Comparison of ENCODE assay signal across 8 mouse cellular contexts in the genomic region with DNA sequence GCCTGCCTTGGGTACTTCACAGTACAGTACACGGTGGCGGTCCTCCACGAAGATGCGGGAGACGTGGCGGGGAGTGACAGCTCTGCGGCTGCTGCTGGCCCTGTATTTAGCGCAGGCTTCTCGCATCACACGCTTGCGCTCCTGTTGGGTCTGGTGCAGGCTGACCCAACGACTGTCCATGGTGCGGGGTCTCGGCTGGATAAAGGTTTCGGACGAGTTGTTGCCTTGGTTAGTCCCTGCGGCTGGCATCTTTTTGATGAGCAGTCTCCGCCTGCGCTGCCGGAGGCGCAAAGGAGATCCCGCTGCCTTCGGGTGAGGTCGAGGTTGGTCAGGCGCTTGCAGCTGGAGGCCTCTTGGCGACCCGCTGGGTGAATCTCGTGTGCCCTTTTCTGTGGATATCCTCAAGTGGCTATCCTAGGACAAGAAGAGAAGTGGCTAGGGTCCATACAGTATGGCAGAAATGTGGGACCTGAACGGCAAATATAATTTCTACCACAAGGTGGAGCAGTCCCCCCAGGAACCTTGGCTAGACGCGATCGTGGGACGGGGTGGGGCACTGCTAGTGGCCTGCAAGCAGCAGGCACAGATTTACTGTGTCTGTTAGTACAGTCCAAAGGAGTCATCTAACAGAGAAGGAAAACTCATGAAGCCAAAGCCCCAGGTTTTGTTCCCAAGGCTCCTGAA. TPM values are rescaled to one million over a fixed set of nuclear protein-coding genes. Genes with fewer than 3 reads are reported as not detected.
DNase-seq lines count a peak whose midpoint lies in the region; ATAC-seq and TF ChIP-seq lines count a peak whose summit lies in the region.

No protein-coding gene starts in this region.

- peak in 1 of 2 experiments; percentile 29 for DNase-seq in spleen, adult 2 months (ENCODE audit: low read depth in 1 of 2, low spot score in 2 of 2)
- no peak for DNase-seq in spleen, adult 12 weeks (ENCODE audit: low spot score)
- DNase-seq in embryo, embryonic 11 days = peak; percentile 90
- peak; percentile 51 to 77 for DNase-seq in gastrocnemius, postnatal 4 days (ENCODE audit: low spot score in 2 of 2)
- DNase-seq in intestine, embryonic 14.5 days (ENCODE audit: low spot score) = peak; percentile 91
- peak; percentile 38 to 69 for DNase-seq in left cerebral cortex, adult 8-10 months (ENCODE audit: low spot score in 2 of 2)
- peak; percentile 58 to 62 for DNase-seq in right cerebral cortex, postnatal 36 days (ENCODE audit: low spot score in 2 of 2)

- H3K4me2 ChIP-seq in intestine, embryonic 14.5 days (ENCODE audit: low read length) = peak overlapping the region; percentile 42

- WGBS in spleen, adult 2 months = 21% methylated on average over 33 of the region's 33 CpGs
- 9% methylated on average over 33 of the region's 33 CpGs for WGBS in intestine, embryonic 14.5 days

- TF ChIP-seq POLR2A in spleen, adult 2 months (IDR thresholded peaks at IDR 0.05; ENCODE audit: low read depth, low read length) = no peak

- H3K27ac ChIP-seq in spleen, adult 2 months (ENCODE audit: insufficient read depth, low read length) = no peak overlapping the region
- no peak overlapping the region for H3K27ac ChIP-seq in intestine, embryonic 14.5 days (ENCODE audit: low read depth)

- peak; percentile 40; the same call in 1 of the 2 replicates for TF ChIP-seq CTCF in spleen, adult 2 months (IDR thresholded peaks at IDR 0.05; ENCODE audit: extremely low read depth, insufficient read depth, insufficient read length, insufficient replicate concordance)

- H3K9me3 ChIP-seq in intestine, embryonic 14.5 days (ENCODE audit: control insufficient read depth, low read length) = no peaks in the 10 kb centered on the region

- no peak; the same call in 1 of the 2 replicates for ATAC-seq in intestine, embryonic 14.5 days (replicated peaks; ENCODE audit: low FRiP score, low TSS enrichment, low read depth)
- ATAC-seq in megakaryocyte-erythroid progenitor cell, adult 5-6 weeks (replicated peaks; ENCODE audit: low FRiP score, low TSS enrichment, poor library complexity, severe bottlenecking) = peak; percentile 63

- H3K36me3 ChIP-seq in spleen, adult 2 months (ENCODE audit: control insufficient read depth, insufficient read depth, low read length) = no peaks in the 10 kb centered on the region
- no peaks in the 10 kb centered on the region for H3K36me3 ChIP-seq in intestine, embryonic 14.5 days (ENCODE audit: control insufficient read depth, insufficient read depth, low read length)

- no peaks in the 10 kb centered on the region for H3K4me1 ChIP-seq in spleen, adult 2 months (ENCODE audit: control insufficient read depth, insufficient read depth, insufficient read length)
- H3K4me1 ChIP-seq in intestine, embryonic 14.5 days (replicated peaks; ENCODE audit: control insufficient read depth, insufficient read depth, low read length) = no peaks in the 10 kb centered on the region

- no peak overlapping the region for H3K9ac ChIP-seq in intestine, embryonic 14.5 days (ENCODE audit: low read length)

- peaks cover 3% of the 10 kb centered on the region; the same call in 1 of the 2 replicates for H3K27me3 ChIP-seq in spleen, adult 2 months (ENCODE audit: control insufficient read depth, insufficient read depth, low read length)
- H3K27me3 ChIP-seq in intestine, embryonic 14.5 days (replicated peaks; ENCODE audit: control insufficient read depth, insufficient read depth, low read length) = peaks cover 31% of the 10 kb centered on the region

- H3K4me3 ChIP-seq in spleen, adult 2 months (ENCODE audit: extremely low read depth, insufficient read depth, insufficient read length) = no peak overlapping the region
- peak overlapping the region; percentile 14; the same call in 1 of the 2 replicates for H3K4me3 ChIP-seq in intestine, embryonic 14.5 days (ENCODE audit: low read depth, low read length)

RNA-seq across cellular contexts. Expression of gene Kctd15, which starts 19.4 kb away (rescaled TPM):
- polyA plus RNA-seq in spleen, adult 2 months (2012; rRNA removed) = 7.4 and 8.8 TPM in 2 replicates
- 10 to 100 TPM; 26.1 to 26.4 TPM for total RNA-seq in gastrocnemius, postnatal 4 days (2021)
- 10.0 and 14.7 TPM in 2 replicates for polyA plus RNA-seq in intestine, embryonic 14.5 days (2014; fragmentation: Nextera tagmentation; extraction: Ambion mirVana)
- 10 to 100 TPM; 10.5 to 12.8 (median 11.6) TPM for total RNA-seq in left cerebral cortex, adult 8-10 months (2022)
- not detected in 2 replicates for total RNA-seq in megakaryocyte-erythroid progenitor cell, adult 5-6 weeks (2014; fragmentation: Nextera tagmentation)
- total RNA-seq in megakaryocyte-erythroid progenitor cell, adult 5-6 weeks (2017) = 0.38 TPM in 1 of 2 replicates, not detected in the other

Comparison
In these comparisons a context has a peak if more than half of its experiments do, and no peak if none do; other contexts are left out.
1. RNA of gene Kctd15, which starts 19.4 kb away (total RNA-seq): 26.1 to 26.4 TPM in gastrocnemius, postnatal 4 days and 10.5 to 12.8 TPM in left cerebral cortex, adult 8-10 months; 0.38 TPM in megakaryocyte-erythroid progenitor cell, adult 5-6 weeks; every median in the first group is over 4 times any median in the second.